Mouse (Mus musculus) ES-Bruce4 (cell line): ENCODE data around the gene Gprc6a.

Source experiments
- EP300 ChIP-seq: IDR thresholded peaks from 2 replicates; pipeline ENCODE4 v1.6.1; 2011; ENCODE audit warnings: low read depth, low read length; ENCODE audit not compliant: insufficient read depth
- POLR2A ChIP-seq: IDR thresholded peaks from one replicate; pipeline ENCODE4 v1.8.1; 2011; ENCODE audit warnings: low read length; ENCODE audit not compliant: insufficient read depth

DNA sequence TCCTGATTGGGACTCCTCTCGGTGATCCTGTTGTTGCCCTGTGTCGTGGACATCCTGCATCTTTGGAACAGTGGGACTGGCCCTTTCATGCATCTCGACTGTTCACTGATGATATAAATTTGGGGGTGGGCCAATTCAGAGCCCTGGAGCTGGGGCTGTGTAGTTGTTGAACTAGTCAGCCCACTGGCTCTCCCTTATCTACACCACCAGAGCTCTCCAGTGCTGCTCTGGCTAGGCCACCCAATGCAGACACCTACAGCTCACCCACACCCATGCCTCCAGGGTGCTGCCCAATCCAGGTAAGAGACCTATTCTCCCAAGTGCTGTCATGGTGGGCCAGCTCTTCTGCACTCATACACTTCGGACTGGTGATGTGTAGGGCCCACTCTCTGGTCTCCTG, 40.3 kb upstream of the Gprc6a start:
- no peak for TF ChIP-seq POLR2A
- no peak for TF ChIP-seq EP300
